Mouse (Mus musculus) ES-E14 (cell line): ENCODE data around the gene Gm38431. TPM values are rescaled to one million over a fixed set of nuclear protein-coding genes. Genes with fewer than 3 reads are reported as not detected.

Experiments
- total RNA-seq: library from RNA; depleted of rRNA; stranded (reverse); fragments of 300-350 nt; gene quantifications from 2 replicates; pipeline ENCODE4 v1.2.3, GENCODE M21; 2012; rRNA removed

Gene Gm38431
- total RNA-seq, 1 experiment: 18.5 TPM

Other genes with a start within 250 kb of the Gm38431 start
- 8.3 and 16.5 TPM in 2 replicates for gene A230050P20Rik, start 223.4 kb downstream of the Gm38431 start, total RNA-seq
- 4.1 and 4.4 TPM in 2 replicates for gene Angptl6, start 212.3 kb downstream of the Gm38431 start, total RNA-seq
- 179 and 287 TPM in 2 replicates for gene Ppan, start 203.8 kb downstream of the Gm38431 start, total RNA-seq
- 196 and 239 TPM in 2 replicates for gene Eif3g, start 193.4 kb downstream of the Gm38431 start, total RNA-seq
- 122 and 124 TPM in 2 replicates for gene Dnmt1, start 132.1 kb downstream of the Gm38431 start, total RNA-seq
- 35.7 and 62.4 TPM in 2 replicates for gene S1pr2, start 115.2 kb downstream of the Gm38431 start, total RNA-seq
- 80.8 and 89.5 TPM in 2 replicates for gene Mrpl4, start 89.3 kb downstream of the Gm38431 start, total RNA-seq
- 153 and 310 TPM in 2 replicates for gene Icam1, start 76.0 kb downstream of the Gm38431 start, total RNA-seq
- 1.5 and 3.1 TPM in 2 replicates for gene Icam4, start 62.6 kb downstream of the Gm38431 start, total RNA-seq
- gene Icam5, start 59.9 kb downstream of the Gm38431 start, total RNA-seq: 1.4 and 1.8 TPM in 2 replicates
- 1.3 and 2.0 TPM in 2 replicates for gene Zglp1, start 24.9 kb downstream of the Gm38431 start, total RNA-seq
- 2.1 and 2.7 TPM in 2 replicates for gene Gm49373, start 18.9 kb downstream of the Gm38431 start, total RNA-seq
- gene Fdx1l, start 18.4 kb downstream of the Gm38431 start, total RNA-seq: 38.8 and 46.0 TPM in 2 replicates
- gene Raver1, start within 50 bp of the Gm38431 start, total RNA-seq: 18.9 and 26.3 TPM in 2 replicates
- gene Tyk2, start 39.2 kb upstream of the Gm38431 start, total RNA-seq: 16.8 and 20.9 TPM in 2 replicates
- 118 and 165 TPM in 2 replicates for gene Cdc37, start 58.0 kb upstream of the Gm38431 start, total RNA-seq
- gene Pde4a, start 73.7 kb upstream of the Gm38431 start, total RNA-seq: 3.2 and 4.9 TPM in 2 replicates
- gene Keap1, start 147.4 kb upstream of the Gm38431 start, total RNA-seq: 23.3 and 27.4 TPM in 2 replicates
- 0.27 and 0.53 TPM in 2 replicates for gene S1pr5, start 156.4 kb upstream of the Gm38431 start, total RNA-seq
- 23.8 and 32.7 TPM in 2 replicates for gene Atg4d, start 173.3 kb upstream of the Gm38431 start, total RNA-seq
- 81.6 and 108 TPM in 2 replicates for gene Kri1, start 196.0 kb upstream of the Gm38431 start, total RNA-seq
- 9.6 and 12.7 TPM in 2 replicates for gene Cdkn2d, start 199.4 kb upstream of the Gm38431 start, total RNA-seq
- gene Ap1m2, start 220.3 kb upstream of the Gm38431 start, total RNA-seq: 9.8 and 17.1 TPM in 2 replicates
- gene Slc44a2, start 228.7 kb upstream of the Gm38431 start, total RNA-seq: 46.0 and 73.1 TPM in 2 replicates